Mouse (Mus musculus) adrenal gland, adult 8-10 months (tissue): ENCODE measurements around the gene Bms1. TPM values are rescaled to one million over a fixed set of nuclear protein-coding genes. Genes with fewer than 3 reads are reported as not detected.

ENCODE experiments used
- DNase-seq: peaks from one replicate; pipeline ENCODE4 v3.0.0; 2022
- microRNA-seq, 2 experiments: library from miRNA; unstranded; fragments of <30 nt; microRNA quantifications; one replicate each; pipeline ENCODE4 v1.2.0; 2022
- total RNA-seq, 4 experiments: library from RNA; stranded (reverse); gene quantifications; 2 replicates each; pipeline ENCODE4 v1.2.4; 2022

Gene Bms1
- total RNA-seq, 4 experiments from 2014 or later, result 23.4 to 33.2 (median 27.0) TPM

- no peak for DNase-seq
These were observed 53.5 kb downstream of the Bms1 start for GRCm38 (mm10) chr6:118365781-118366180.

- DNase-seq, result no peak
These were observed 68.9 kb downstream of the Bms1 start for GRCm38 (mm10) chr6:118350342-118350741.

- no peak for DNase-seq
These were observed 71.1 kb downstream of the Bms1 start for GRCm38 (mm10) chr6:118348186-118348585.

DNA sequence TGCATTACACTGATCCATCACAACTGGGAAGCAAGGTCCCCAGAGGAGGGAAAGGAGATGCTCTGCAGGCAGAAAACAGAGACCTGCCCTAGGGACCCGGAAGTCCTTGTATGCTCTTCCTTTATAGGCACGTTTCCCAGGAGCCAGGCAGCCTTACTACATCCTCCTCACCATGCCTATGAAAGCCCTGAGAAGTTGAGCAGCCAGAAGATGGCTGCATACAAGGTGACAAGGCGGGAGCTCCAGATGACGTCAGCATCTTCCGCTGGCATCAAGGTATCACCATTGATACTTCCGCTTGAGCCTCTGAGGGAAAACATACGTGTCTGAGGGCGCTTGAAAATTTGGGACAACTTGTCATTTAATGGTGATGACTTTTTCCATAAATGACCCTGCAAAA lies 72.0 kb downstream of the Bms1 start:
- no peak for DNase-seq

GRCm38 (mm10) chr6:118341861-118342485 lies 77.3 kb downstream of the Bms1 start:
- DNase-seq, result no peak

DNA sequence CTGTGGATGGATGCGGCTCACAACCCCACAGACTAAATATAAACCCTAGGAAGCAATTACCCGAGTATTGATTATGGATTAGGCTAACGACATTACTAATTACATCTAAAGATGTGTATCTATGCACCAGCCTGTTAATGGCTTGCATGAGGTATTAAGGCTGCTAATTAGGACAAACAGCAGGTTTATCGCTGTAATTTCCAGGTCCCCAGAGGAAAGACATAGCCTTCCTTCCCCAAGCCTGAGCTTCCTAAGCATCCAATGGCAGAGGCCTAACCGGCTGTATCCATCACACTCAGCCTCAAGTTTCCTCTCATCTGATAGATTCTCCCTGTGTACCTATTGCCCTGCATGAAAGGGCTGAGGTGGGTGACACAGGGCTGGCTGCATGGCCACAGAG lies 81.6 kb downstream of the Bms1 start:
- no peak for DNase-seq

DNA sequence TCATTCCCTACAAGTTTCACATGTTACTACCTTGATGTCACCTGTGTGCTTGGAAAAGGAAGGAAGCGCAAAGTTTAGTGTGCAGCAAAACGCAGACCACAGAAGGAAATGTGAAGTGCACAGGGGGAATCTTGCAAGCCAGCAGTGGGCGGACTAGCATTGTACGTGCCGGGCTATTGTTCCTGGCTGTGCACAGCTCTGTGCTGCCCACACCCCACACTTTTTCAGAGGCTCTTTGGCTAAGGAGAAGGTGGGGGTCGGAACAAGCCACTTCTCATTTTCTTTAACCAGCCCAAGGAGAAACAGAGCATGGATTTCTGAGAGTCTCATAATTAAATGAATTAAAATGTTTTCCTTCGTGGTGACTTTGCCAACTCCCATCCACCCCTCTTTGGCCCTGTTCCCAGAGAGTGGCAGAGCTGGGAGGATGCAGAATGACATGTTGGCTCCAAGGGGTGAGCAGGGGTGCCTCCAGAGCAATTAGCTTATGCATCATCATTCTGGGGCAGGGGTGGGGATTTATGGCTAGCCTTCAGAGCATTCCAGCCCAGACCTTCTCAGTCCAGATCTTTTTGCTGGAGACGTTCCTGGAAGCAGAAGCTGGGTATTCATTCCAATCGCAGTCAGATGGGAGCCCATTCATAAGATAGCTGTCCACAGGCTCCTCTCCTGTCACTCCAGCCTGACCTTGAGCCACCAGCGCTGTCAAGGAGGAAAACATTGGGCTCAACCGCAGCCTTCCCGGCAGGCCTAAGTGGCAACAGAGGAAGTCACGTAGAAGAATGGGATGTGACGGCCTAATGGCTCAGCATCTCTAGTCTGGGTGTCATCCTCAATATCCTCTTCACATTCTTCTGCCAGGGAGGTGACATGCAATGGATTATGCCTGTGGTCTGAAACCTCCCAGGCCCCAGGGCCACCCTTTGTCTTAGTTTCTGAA lies 82.5 kb downstream of the Bms1 start:
- DNase-seq, result no peak

- DNase-seq, result no peak
These were observed 83.3 kb downstream of the Bms1 start for GRCm38 (mm10) chr6:118335934-118336450.

GRCm38 (mm10) chr6:118333861-118334260 lies 85.4 kb downstream of the Bms1 start:
- DNase-seq, result no peak

Small RNAs within 50 kb of the gene (microRNA-seq; reads per million reads assigned to microRNA genes)
- 0 reads per million in 2 experiments for gene Gm25953

Other genes with a start within 250 kb of the Bms1 start
- 1 to 10 TPM; 1.9 to 5.3 (median 3.4) TPM for gene Ret, start 221.8 kb downstream of the Bms1 start, total RNA-seq
- gene Zfp248, start 36.1 kb upstream of the Bms1 start, total RNA-seq, result 1 to 10 TPM; 4.5 to 8.0 (median 5.9) TPM
- 1 to 10 TPM; 5.0 to 8.2 (median 6.7) TPM for gene Zfp9, start 59.8 kb upstream of the Bms1 start, total RNA-seq
- 1 to 10 TPM; 4.3 to 8.4 (median 6.1) TPM for gene Ankrd26, start 142.8 kb upstream of the Bms1 start, total RNA-seq